1 mouse cellular context compared by ENCODE assay signal in the genomic region with DNA sequence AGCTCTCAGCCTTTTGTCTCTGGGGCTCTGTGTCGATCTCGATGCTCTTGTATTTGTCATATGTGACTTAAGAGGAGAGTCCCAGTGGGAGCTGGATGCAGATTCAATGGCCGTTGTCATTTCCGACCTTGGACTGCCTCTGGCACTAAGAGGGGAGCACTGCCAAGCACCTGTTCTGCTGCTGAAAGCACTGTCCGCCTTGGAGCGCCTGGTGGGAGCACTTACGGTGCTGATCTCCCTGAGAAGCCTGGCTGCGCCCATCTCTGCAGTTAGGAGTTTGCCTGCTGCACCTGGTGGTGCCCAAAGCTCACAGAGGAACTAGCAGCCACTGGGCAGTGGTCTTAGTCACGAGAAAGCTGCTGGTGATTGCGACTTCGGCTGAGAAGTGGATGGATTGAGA.
A peak's percentile ranks its signal among the peaks of the same experiment; 100 is the strongest.
TF ChIP-seq lines count a peak whose summit lies in the region.

No protein-coding gene starts in this region.

TF ChIP-seq in myocyte, 11 proteins besides CTCF, POLR2A, EP300 and RAD21:
- TF ChIP-seq MYOD1 (IDR thresholded peaks at IDR 0.05; ENCODE audit: control insufficient read depth in 1 of 3, insufficient read length in 2 of 3, low read depth in 2 of 3): peak in 2 of 3 experiments; percentile 5 to 60
- TF ChIP-seq REST (IDR thresholded peaks at IDR 0.05; ENCODE audit: insufficient read depth, insufficient read length): no peak
